Mouse (Mus musculus) neural tube, embryonic 13.5 days (tissue): ENCODE results near the gene Ggta1. TPM values are rescaled to one million over a fixed set of nuclear protein-coding genes. Genes with fewer than 3 reads are reported as not detected.
"Not testable (repeated sequence)": the region's sequence is repeated elsewhere in the genome, so short reads cannot be mapped to it uniquely, and the experiment has no call there.

ENCODE experiments used
- ATAC-seq: fragments of 200-750 bp; cut with Nextera tagmentation; 2 replicates; pipeline ENCODE4 v1.8.0; 2017; ENCODE audit warnings: low read depth, mild to moderate bottlenecking, moderate TSS enrichment, moderate library complexity
- H3K27ac ChIP-seq: fragments of 300-500 bp; sonication (generic); replicated peaks from 2 replicates; pipeline ENCODE4 v1.5.1; 2015; ENCODE audit warnings: moderate library complexity, mild to moderate bottlenecking, inconsistent platforms
- H3K27me3 ChIP-seq: fragments of 300-500 bp; sonication (generic); 2 replicates; pipeline ENCODE4 v1.6.1; 2015; ENCODE audit warnings: mild to moderate bottlenecking, inconsistent platforms
- H3K36me3 ChIP-seq: fragments of 300-500 bp; sonication (generic); 2 replicates; pipeline ENCODE4 v1.6.1; 2015; ENCODE audit warnings: mild to moderate bottlenecking, inconsistent platforms
- H3K4me1 ChIP-seq: fragments of 300-500 bp; sonication (generic); replicated peaks from 2 replicates; pipeline ENCODE4 v1.6.1; 2015; ENCODE audit warnings: inconsistent platforms
- H3K4me2 ChIP-seq: fragments of 300-500 bp; sonication (generic); 2 replicates; pipeline ENCODE4 v1.6.1; 2015; ENCODE audit warnings: inconsistent platforms, mild to moderate bottlenecking, moderate library complexity
- H3K4me3 ChIP-seq: fragments of 300-500 bp; sonication (generic); 2 replicates; pipeline ENCODE4 v1.5.1; 2015; ENCODE audit warnings: mild to moderate bottlenecking, inconsistent platforms
- H3K9ac ChIP-seq: fragments of 300-500 bp; sonication (generic); 2 replicates; pipeline ENCODE4 v1.6.1; 2015; ENCODE audit warnings: moderate library complexity, mild to moderate bottlenecking, inconsistent platforms
- H3K9me3 ChIP-seq: fragments of 300-500 bp; sonication (generic); 2 replicates; pipeline ENCODE4 v1.6.1; 2016; ENCODE audit warnings: inconsistent platforms
- WGBS: fragments of 180-500 bp; shearing (Covaris S2); methylation state at CpG from one replicate; pipeline ENCODE4 v1.1.7; 2015; 5-methylcytosine and 5-hydroxymethylcytosine counted together
- polyA plus RNA-seq: library from polyadenylated mRNA; unstranded; fragments of >200 nt; fragmentation: Nextera tagmentation; extraction: Ambion mirVana; gene quantifications from 2 replicates; pipeline ENCODE4 v1.2.1, GENCODE M21; 2015

The Ggta1 gene
- polyA plus RNA-seq, 1 experiment from 2014 or later, result 8.7 TPM

GRCm38 (mm10) chr2:35465677-35466076 is 2.6 kb upstream of the Ggta1 start:
- Histone ChIP-seq H3K4me2 (no peak overlapping the region), H3K27ac (no peak overlapping the region), H3K9ac (no peak overlapping the region), H3K27me3 (peaks cover 18% of the 10 kb centered on the region), H3K36me3 (no peaks in the 10 kb centered on the region), H3K9me3 (no peaks in the 10 kb centered on the region), H3K4me3 (no peak overlapping the region), H3K4me1 (peaks cover 22% of the 10 kb centered on the region; the same call in 1 of the 2 replicates)
- no peak for ATAC-seq

GRCm38 (mm10) chr2:35464548-35464947 is 1.5 kb upstream of the Ggta1 start:
- peaks cover 22% of the 10 kb centered on the region; the same call in 1 of the 2 replicates for H3K4me1 ChIP-seq
- H3K27ac ChIP-seq, result no peak overlapping the region
- H3K27me3 ChIP-seq, result peaks cover 22% of the 10 kb centered on the region
- no peaks in the 10 kb centered on the region for H3K36me3 ChIP-seq
- no peaks in the 10 kb centered on the region for H3K9me3 ChIP-seq
- no peak overlapping the region for H3K9ac ChIP-seq
- 70% methylated on average over 3 of the region's 3 CpGs for WGBS
- H3K4me3 ChIP-seq, result no peak overlapping the region
- no peak for ATAC-seq
- H3K4me2 ChIP-seq, result no peak overlapping the region

- H3K4me2 ChIP-seq, result no peak overlapping the region
- no peaks in the 10 kb centered on the region for H3K36me3 ChIP-seq
- H3K27ac ChIP-seq, result no peak overlapping the region
- 54% methylated on average over 7 of the region's 7 CpGs for WGBS
- H3K4me1 ChIP-seq, result peaks cover 22% of the 10 kb centered on the region; the same call in 1 of the 2 replicates
- H3K27me3 ChIP-seq, result peaks cover 22% of the 10 kb centered on the region
- no peak overlapping the region for H3K4me3 ChIP-seq
- H3K9ac ChIP-seq, result no peak overlapping the region
- no peak for ATAC-seq
- H3K9me3 ChIP-seq, result no peaks in the 10 kb centered on the region
Observed at GRCm38 (mm10) chr2:35464089-35464534, 1.1 kb upstream of the Ggta1 start.

- 11% methylated on average over 19 of the region's 19 CpGs for WGBS
- Histone ChIP-seq H3K27me3 (peaks cover 22% of the 10 kb centered on the region), H3K9ac (no peak overlapping the region), H3K9me3 (no peaks in the 10 kb centered on the region), H3K27ac (no peak overlapping the region), H3K4me2 (peak overlapping the region; percentile 96), H3K36me3 (no peaks in the 10 kb centered on the region), H3K4me3 (no peak overlapping the region), H3K4me1 (peaks cover 22% of the 10 kb centered on the region; the same call in 1 of the 2 replicates)
- peak; percentile 57; the same call in 1 of the 2 replicates for ATAC-seq
Observed at GRCm38 (mm10) chr2:35463372-35464088, 499 bp upstream of the Ggta1 start.

GRCm38 (mm10) chr2:35461971-35462787 is 852 bp downstream of the Ggta1 start:
- WGBS, result under 1% methylated on average over 51 of the region's 52 CpGs
- Histone ChIP-seq H3K4me2 (peak overlapping the region; percentile 96), H3K4me3 (peak overlapping the region; percentile 54), H3K9me3 (no peaks in the 10 kb centered on the region), H3K36me3 (no peaks in the 10 kb centered on the region), H3K4me1 (peaks cover 22% of the 10 kb centered on the region; the same call in 1 of the 2 replicates), H3K27me3 (peaks cover 22% of the 10 kb centered on the region), H3K9ac (peak overlapping the region; percentile 81), H3K27ac (no peak overlapping the region)
- ATAC-seq, result peak; percentile 71

- H3K4me2 ChIP-seq, result peak overlapping the region; percentile 96
- no peaks in the 10 kb centered on the region for H3K9me3 ChIP-seq
- ATAC-seq, result no peak
- WGBS, result 3% methylated on average over 20 of the region's 20 CpGs
- peak overlapping the region; percentile 54 for H3K4me3 ChIP-seq
- peaks cover 22% of the 10 kb centered on the region for H3K27me3 ChIP-seq
- no peak overlapping the region for H3K27ac ChIP-seq
- peaks cover 22% of the 10 kb centered on the region; the same call in 1 of the 2 replicates for H3K4me1 ChIP-seq
- peak overlapping the region; percentile 81 for H3K9ac ChIP-seq
- no peaks in the 10 kb centered on the region for H3K36me3 ChIP-seq
Observed at GRCm38 (mm10) chr2:35461131-35461947, 1.7 kb downstream of the Ggta1 start.

DNA sequence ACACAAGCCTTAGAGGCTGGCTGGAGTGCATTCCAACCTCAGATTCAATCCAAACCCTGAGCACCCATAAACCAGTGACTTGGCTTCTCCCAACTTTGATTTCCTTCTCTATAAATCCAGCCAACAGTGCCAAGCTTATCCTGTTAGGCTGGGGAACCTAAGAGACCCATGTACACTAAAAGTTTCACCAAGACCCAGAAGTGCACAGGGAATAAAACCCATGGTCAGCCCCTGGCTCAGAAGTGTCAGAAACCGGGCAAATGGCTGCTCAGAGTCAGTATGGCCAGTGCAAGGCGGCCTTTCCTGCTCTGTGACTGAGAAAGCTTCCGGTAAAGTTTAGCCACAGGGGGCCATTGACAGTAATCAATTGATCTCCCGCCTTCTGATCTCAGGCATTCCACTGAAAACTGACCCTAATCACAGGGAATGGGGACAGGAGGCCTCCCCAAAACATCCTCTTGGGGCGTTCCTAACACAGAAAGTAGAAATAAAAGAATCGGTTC is 2.6 kb downstream of the Ggta1 start:
- H3K9me3 ChIP-seq, result no peaks in the 10 kb centered on the region
- no peak for ATAC-seq
- no peaks in the 10 kb centered on the region for H3K36me3 ChIP-seq
- peaks cover 22% of the 10 kb centered on the region for H3K27me3 ChIP-seq
- no peak overlapping the region for H3K27ac ChIP-seq
- H3K4me3 ChIP-seq, result peak overlapping the region; percentile 54
- WGBS, result 16% methylated on average over 6 of the region's 6 CpGs
- H3K4me2 ChIP-seq, result peak overlapping the region; percentile 96
- peak overlapping the region; percentile 22; the same call in 1 of the 2 replicates for H3K9ac ChIP-seq
- H3K4me1 ChIP-seq, result peaks cover 22% of the 10 kb centered on the region; the same call in 1 of the 2 replicates

- H3K36me3 ChIP-seq, result no peaks in the 10 kb centered on the region
- ATAC-seq, result no peak
- no peak overlapping the region for H3K9ac ChIP-seq
- H3K4me3 ChIP-seq, result no peak overlapping the region
- H3K9me3 ChIP-seq, result no peaks in the 10 kb centered on the region
- H3K4me1 ChIP-seq, result peaks cover 22% of the 10 kb centered on the region; the same call in 1 of the 2 replicates
- H3K4me2 ChIP-seq, result no peak overlapping the region
- no peak overlapping the region for H3K27ac ChIP-seq
- peaks cover 22% of the 10 kb centered on the region for H3K27me3 ChIP-seq
Observed at GRCm38 (mm10) chr2:35459316-35459715, 3.7 kb downstream of the Ggta1 start.

DNA sequence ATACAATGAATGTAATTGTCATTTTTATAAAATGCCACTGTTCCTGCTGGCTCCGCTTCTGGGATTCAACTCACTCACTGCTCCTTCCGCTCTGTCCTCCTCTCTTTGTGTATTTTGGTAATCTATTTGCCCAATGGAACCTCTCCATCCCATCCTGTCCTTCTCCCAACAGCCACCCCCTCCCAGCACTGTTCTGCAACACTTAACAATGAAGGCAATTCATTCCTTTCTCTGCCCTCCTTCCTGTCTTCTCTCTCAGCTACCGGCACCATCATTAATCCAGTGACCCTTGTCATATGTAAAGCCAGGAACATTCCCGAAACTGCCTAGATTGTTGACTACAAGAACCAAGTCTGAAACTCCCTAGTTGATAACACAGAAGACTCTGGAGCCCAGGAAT is 4.6 kb downstream of the Ggta1 start:
- no peaks in the 10 kb centered on the region for H3K9me3 ChIP-seq
- 55% methylated on average over 4 of the region's 4 CpGs for WGBS
- H3K9ac ChIP-seq, result no peak overlapping the region
- no peak overlapping the region for H3K27ac ChIP-seq
- no peak for ATAC-seq
- H3K4me2 ChIP-seq, result no peak overlapping the region
- H3K36me3 ChIP-seq, result no peaks in the 10 kb centered on the region
- H3K27me3 ChIP-seq, result peaks cover 22% of the 10 kb centered on the region
- peaks cover 23% of the 10 kb centered on the region for H3K4me1 ChIP-seq
- H3K4me3 ChIP-seq, result no peak overlapping the region

DNA sequence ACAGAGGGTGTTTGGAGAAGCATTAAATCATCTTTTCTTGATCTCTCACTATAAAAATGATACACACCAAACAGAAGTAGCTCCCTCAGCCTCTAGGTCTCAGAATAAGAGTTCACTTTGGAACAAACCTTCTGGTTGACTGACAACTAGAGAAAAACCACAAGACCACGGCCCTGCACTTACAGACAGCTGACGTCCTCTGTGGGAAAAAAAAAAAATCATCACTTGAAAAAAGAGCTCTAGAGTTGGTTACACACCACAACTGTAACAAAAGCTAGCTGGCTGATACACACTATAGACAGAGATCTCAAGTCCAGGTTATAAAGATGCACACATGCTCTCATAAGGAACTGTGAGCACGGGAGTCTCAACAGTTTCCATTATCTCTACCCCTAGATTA is 9.3 kb downstream of the Ggta1 start:
- ATAC-seq, result no peak
- peaks cover 4% of the 10 kb centered on the region; the same call in 1 of the 2 replicates for H3K4me1 ChIP-seq
- H3K9me3 ChIP-seq, result no peaks in the 10 kb centered on the region
- WGBS, result 83% methylated on average over 3 of the region's 3 CpGs
- H3K4me3 ChIP-seq, result no peak overlapping the region
- H3K27ac ChIP-seq, result no peak overlapping the region
- no peak overlapping the region for H3K9ac ChIP-seq
- H3K4me2 ChIP-seq, result no peak overlapping the region
- no peaks in the 10 kb centered on the region for H3K36me3 ChIP-seq
- no peaks in the 10 kb centered on the region for H3K27me3 ChIP-seq

- not testable (repeated sequence) for H3K27ac ChIP-seq, H3K9ac ChIP-seq, H3K27me3 ChIP-seq, H3K36me3 ChIP-seq, H3K4me1 ChIP-seq, H3K4me3 ChIP-seq, ATAC-seq, H3K4me2 ChIP-seq, H3K9me3 ChIP-seq
- WGBS, result 95% methylated on average over 6 of the region's 6 CpGs
Observed at GRCm38 (mm10) chr2:35452695-35453094, 10.3 kb downstream of the Ggta1 start.
